Mouse (Mus musculus): ENCODE results near the gene Zfp988. TPM values are rescaled to one million over a fixed set of nuclear protein-coding genes. Genes with fewer than 3 reads are reported as not detected.

The Zfp988 gene
- not detected in 2 replicates for polyA plus RNA-seq (2012; rRNA removed; ENCODE audit: low replicate concordance)

DNA sequence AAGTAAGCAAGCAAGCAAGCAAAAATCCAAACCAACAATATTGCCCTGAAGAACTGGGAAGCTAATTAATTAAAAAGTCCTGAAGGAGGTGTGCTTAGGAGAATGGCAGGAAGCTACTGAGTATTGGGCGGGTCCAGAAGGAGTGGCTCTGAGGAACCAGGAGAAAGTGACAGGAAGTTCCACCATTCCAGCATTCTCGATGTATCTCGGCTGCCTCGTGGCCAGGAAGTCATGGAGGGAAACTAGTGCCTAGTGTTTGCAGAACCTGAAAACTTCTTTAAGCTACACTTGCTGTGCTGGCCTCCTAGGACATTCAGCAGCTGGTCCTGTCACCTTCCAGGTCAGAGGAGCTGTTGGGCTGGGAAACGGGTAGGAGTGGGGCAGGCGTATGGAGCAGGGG, at the start of gene Zfp988:
Zfp988 (plus strand) TSS at position 239 of the 400 bp plus-strand sequence.

DNA sequence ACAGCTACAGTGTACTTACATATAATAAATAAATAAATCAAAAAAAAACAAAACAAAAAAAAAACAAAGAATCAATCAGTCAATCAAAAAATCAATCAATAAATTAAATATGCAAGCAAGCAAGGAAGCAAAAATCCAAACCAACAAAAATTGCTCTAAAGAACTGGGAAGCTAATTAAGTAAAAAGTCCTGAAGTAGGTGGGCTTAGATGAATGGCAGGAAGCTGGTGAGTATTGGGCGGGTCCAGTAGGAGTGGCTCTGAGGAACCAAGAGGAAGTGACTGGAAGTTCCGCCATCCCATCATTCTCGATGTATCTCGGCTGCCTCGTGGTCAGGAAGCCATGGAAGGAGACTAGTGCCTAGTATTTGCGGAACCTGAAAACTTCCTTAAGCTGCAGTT, 55.5 kb downstream of the Zfp988 start, which contains the start of gene Zfp978:
Zfp978 (plus strand) TSS at position 301 of the 400 bp plus-strand sequence.

Other genes with a start within 250 kb of the Zfp988 start
- not detected in 2 replicates for gene Zfp991, start 173.6 kb upstream of the Zfp988 start, polyA plus RNA-seq (2012; rRNA removed; ENCODE audit: low replicate concordance)
- not detected in 2 replicates for gene Zfp978, start 55.6 kb downstream of the Zfp988 start, polyA plus RNA-seq (2012; rRNA removed; ENCODE audit: low replicate concordance)
- gene Zfp982, start 186.7 kb downstream of the Zfp988 start, polyA plus RNA-seq (2012; rRNA removed; ENCODE audit: low replicate concordance) = not detected in 2 replicates
- not detected in 2 replicates for gene Gm16503, start 234.5 kb downstream of the Zfp988 start, polyA plus RNA-seq (2012; rRNA removed; ENCODE audit: low replicate concordance)
- not detected in 2 replicates for gene Zfp985, start 247.6 kb downstream of the Zfp988 start, polyA plus RNA-seq (2012; rRNA removed; ENCODE audit: low replicate concordance)

Data from duodenum, adult 2 months (tissue).